Mouse (Mus musculus): ENCODE results near the gene Iqce. TPM values are rescaled to one million over a fixed set of nuclear protein-coding genes. Genes with fewer than 3 reads are reported as not detected.

Gene Iqce
- polyA plus RNA-seq, 1 experiment from 2014 or later = 13.4 TPM

DNA sequence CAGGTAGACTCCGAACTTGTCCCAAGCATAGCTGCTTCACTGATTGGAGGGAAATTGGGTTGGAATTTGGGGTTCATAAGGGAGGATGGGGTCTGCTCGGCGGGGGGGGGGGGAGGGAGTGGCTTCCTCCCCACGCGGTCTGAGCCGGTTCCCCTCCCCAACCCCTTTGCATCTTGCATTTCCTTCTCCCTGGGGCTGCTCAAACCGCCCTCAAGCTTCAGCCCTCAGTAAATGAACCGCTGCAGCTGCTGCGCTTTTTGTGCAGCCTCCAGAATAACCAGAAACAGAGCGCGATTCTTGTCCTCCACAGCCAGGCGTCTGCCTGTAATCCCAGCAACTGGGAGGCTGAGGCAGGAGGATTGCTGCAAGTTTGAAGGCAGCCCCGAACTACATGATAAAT is 34.0 kb upstream of the Iqce start:
- Histone ChIP-seq H3K27me3 (replicated peaks; ENCODE audit: control insufficient read depth, insufficient read depth, low read length) (peaks cover 16% of the 10 kb centered on the region; the same call in 1 of the 2 replicates), H3K4me1 (ENCODE audit: control insufficient read depth, insufficient read depth, low read length) (peaks cover 4% of the 10 kb centered on the region; the same call in 1 of the 2 replicates), H3K9me3 (replicated peaks; ENCODE audit: control insufficient read depth, low read length) (no peaks in the 10 kb centered on the region), H3K4me2 (ENCODE audit: low read length) (peak overlapping the region; percentile 45; the same call in 1 of the 2 replicates), H3K9ac (ENCODE audit: low read length) (no peak overlapping the region), H3K36me3 (ENCODE audit: control insufficient read depth, insufficient read depth, low read length) (no peaks in the 10 kb centered on the region), H3K4me3 (ENCODE audit: low read depth, low read length) (no peak overlapping the region), H3K27ac (ENCODE audit: low read depth, low read length) (no peak overlapping the region)
- DNase-seq (ENCODE audit: low spot score) = no peak
- WGBS = 28% methylated on average over 12 of the region's 13 CpGs
- ATAC-seq = no peak

DNA sequence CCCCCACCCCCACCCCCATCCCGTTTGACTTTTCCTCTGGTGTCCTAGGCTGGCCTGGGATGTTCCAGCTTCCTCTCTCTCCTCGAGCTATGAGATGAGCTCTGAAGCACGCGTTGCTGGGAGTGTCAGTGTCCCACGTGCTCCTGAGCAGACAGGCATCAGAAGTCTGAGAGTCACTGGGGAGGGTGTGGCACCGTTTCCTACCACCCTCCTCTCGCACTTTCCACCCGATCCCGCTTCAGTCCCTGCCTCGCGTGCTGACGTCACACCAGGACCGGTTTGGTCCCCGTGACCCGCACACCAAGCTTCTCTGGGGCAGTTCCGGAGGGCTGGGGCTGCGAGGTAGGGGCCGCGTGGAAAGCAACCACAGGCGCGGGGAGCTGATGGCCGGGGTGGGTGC is 33.1 kb upstream of the Iqce start:
- Histone ChIP-seq H3K27ac (ENCODE audit: low read depth, low read length) (no peak overlapping the region), H3K9me3 (replicated peaks; ENCODE audit: control insufficient read depth, low read length) (no peaks in the 10 kb centered on the region), H3K9ac (ENCODE audit: low read length) (no peak overlapping the region; the same call in 1 of the 2 replicates), H3K4me3 (ENCODE audit: low read depth, low read length) (peak overlapping the region; percentile 17), H3K4me1 (ENCODE audit: control insufficient read depth, insufficient read depth, low read length) (peaks cover 4% of the 10 kb centered on the region; the same call in 1 of the 2 replicates), H3K27me3 (replicated peaks; ENCODE audit: control insufficient read depth, insufficient read depth, low read length) (peaks cover 16% of the 10 kb centered on the region; the same call in 1 of the 2 replicates), H3K4me2 (ENCODE audit: low read length) (peak overlapping the region; percentile 45), H3K36me3 (ENCODE audit: control insufficient read depth, insufficient read depth, low read length) (no peaks in the 10 kb centered on the region)
- WGBS = 4% methylated on average over 22 of the region's 22 CpGs
- DNase-seq (ENCODE audit: low spot score) (peak; percentile 30), ATAC-seq (no peak)

DNA sequence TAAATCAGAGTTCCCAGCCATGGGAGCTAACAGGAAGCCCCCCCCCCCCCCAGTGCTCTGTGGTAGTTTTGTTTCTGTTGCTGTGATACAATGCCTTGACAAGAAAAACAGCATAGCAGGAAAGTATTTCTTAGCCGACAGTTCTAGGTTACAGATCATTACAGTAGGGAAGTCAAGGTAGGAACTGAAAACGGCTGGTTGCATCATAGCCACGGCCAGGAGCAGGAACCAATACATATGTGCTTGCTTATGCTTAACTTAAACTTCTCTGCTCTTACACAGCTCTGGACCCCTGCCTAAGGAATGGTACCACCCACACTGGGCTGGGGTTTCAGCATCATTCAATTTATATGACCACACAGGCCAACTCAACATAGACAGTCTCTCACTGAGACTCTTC is 31.2 kb upstream of the Iqce start:
- WGBS = 80% methylated on average over 3 of the region's 3 CpGs
- ATAC-seq (no peak), DNase-seq (ENCODE audit: low spot score) (no peak)
- no peak overlapping the region for H3K4me2 ChIP-seq (ENCODE audit: low read length)
- H3K36me3 ChIP-seq (ENCODE audit: control insufficient read depth, insufficient read depth, low read length) = no peaks in the 10 kb centered on the region
- no peak overlapping the region for H3K9ac ChIP-seq (ENCODE audit: low read length)
- H3K4me1 ChIP-seq (ENCODE audit: control insufficient read depth, insufficient read depth, low read length) = peaks cover 4% of the 10 kb centered on the region; the same call in 1 of the 2 replicates
- no peaks in the 10 kb centered on the region for H3K9me3 ChIP-seq (replicated peaks; ENCODE audit: control insufficient read depth, low read length)
- H3K27me3 ChIP-seq (replicated peaks; ENCODE audit: control insufficient read depth, insufficient read depth, low read length) = peaks cover 16% of the 10 kb centered on the region; the same call in 1 of the 2 replicates
- H3K4me3 ChIP-seq (ENCODE audit: low read depth, low read length) = no peak overlapping the region
- no peak overlapping the region for H3K27ac ChIP-seq (ENCODE audit: low read depth, low read length)

DNA sequence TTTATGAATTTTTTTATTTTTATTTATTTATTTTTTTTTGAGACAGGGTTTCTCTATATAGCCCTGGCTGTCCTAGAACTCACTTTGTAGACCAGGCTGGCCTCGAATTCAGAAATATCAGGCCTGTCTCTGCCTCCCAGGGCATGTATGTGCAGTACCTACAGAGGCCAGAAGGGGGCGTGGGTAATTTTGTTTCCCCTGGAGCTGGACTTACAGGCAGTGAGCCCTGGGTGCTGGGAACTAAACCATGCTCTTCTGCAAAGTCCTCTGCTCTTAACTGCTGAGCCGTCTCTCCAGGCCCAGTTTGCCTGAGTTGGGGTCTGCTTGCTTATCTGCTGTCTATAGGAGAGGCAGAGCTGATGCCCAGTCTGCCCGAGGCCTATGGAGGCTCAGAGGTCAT is 30.0 kb upstream of the Iqce start:
- DNase-seq (ENCODE audit: low spot score) = no peak
- Histone ChIP-seq H3K4me2 (ENCODE audit: low read length) (no peak overlapping the region), H3K36me3 (ENCODE audit: control insufficient read depth, insufficient read depth, low read length) (no peaks in the 10 kb centered on the region), H3K9me3 (replicated peaks; ENCODE audit: control insufficient read depth, low read length) (no peaks in the 10 kb centered on the region), H3K9ac (ENCODE audit: low read length) (no peak overlapping the region), H3K4me1 (ENCODE audit: control insufficient read depth, insufficient read depth, low read length) (peaks cover 4% of the 10 kb centered on the region; the same call in 1 of the 2 replicates), H3K4me3 (ENCODE audit: low read depth, low read length) (no peak overlapping the region), H3K27me3 (replicated peaks; ENCODE audit: control insufficient read depth, insufficient read depth, low read length) (peaks cover 16% of the 10 kb centered on the region; the same call in 1 of the 2 replicates), H3K27ac (ENCODE audit: low read depth, low read length) (no peak overlapping the region)
- no peak for ATAC-seq
- 63% methylated on average over 4 of the region's 4 CpGs for WGBS

DNA sequence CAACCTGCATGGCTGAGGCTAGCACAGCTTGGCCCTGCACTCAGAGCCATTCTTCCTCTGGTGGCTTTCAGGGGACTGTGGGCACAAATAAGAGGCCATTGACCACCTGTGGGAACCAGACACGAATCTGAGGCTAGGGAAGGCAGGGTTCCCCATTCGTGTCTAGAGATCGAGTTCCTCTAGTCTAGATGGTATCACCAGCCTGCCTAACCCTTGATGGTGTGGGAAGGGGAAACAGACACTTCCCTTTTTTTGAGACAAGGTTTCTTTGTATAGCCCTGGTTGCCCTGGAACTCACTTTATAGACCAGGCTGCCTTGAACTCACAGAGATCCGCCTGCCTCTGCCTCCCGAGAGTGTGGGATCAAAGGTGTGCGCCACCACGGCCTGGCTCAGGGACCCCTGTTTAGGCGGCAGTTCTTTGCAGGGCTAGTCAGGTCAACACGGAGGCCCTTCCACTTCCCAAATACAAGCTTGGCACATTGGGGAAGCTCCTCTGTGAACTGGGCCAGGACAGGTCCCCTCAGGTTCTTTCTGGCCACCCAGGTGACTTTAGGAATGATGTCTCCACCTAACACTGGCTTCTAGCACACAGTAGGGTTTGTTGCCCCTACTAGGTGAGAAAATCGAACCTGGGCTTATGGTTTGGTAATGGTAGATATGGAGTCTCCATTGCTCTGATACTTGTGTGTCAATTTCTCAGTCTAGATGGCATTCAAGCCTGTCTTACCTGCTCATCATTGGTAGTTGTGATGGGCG is 29.0 kb upstream of the Iqce start:
- no peak overlapping the region for H3K9ac ChIP-seq (ENCODE audit: low read length)
- no peaks in the 10 kb centered on the region for H3K36me3 ChIP-seq (ENCODE audit: control insufficient read depth, insufficient read depth, low read length)
- H3K4me2 ChIP-seq (ENCODE audit: low read length) = no peak overlapping the region
- peaks cover 12% of the 10 kb centered on the region; the same call in 1 of the 2 replicates for H3K27me3 ChIP-seq (replicated peaks; ENCODE audit: control insufficient read depth, insufficient read depth, low read length)
- no peak for ATAC-seq
- 91% methylated on average over 11 of the region's 11 CpGs for WGBS
- DNase-seq (ENCODE audit: low spot score) = no peak
- H3K4me3 ChIP-seq (ENCODE audit: low read depth, low read length) = no peak overlapping the region
- no peaks in the 10 kb centered on the region for H3K9me3 ChIP-seq (replicated peaks; ENCODE audit: control insufficient read depth, low read length)
- H3K4me1 ChIP-seq (ENCODE audit: control insufficient read depth, insufficient read depth, low read length) = peaks cover 7% of the 10 kb centered on the region; the same call in 1 of the 2 replicates
- H3K27ac ChIP-seq (ENCODE audit: low read depth, low read length) = no peak overlapping the region

DNA sequence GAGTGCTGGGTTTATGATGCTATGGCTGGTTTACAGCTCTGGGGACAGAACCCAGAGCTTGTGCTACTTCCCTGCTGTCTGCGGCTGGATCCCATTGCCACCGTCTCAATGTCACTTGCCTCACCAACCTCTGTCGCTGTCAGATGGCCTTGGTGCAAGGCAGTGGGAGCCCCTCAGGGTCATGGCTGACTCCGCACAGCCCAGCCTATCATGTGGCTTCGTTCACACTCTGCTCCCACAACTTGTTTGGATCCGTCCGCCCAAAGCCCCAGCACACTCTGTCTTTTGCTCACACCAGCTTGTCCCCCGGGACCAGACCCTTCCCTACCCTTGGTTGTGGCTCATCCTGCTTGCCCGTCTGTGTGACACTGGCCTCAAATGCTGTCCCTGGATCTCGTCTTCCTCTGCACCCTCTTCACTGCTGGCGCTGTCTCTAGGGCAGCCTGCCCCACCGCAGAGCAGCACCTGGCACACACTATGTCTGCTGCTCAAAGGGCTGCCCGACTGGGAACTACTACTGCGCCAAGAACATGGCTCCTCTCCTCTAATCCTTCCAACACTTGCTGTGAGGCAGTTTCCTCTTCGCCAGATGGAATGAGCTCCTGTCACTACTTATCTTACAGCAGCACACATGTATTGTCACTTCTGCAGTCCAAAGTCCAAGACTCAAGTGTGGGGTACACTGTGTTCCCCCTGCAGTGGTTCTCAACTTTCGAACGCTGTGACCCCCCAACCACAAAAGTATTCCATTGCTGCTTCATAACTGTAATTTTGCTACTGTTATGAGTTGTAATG is 25.0 kb upstream of the Iqce start:
- no peak overlapping the region for H3K4me2 ChIP-seq (ENCODE audit: low read length)
- WGBS = 86% methylated on average over 17 of the region's 17 CpGs
- H3K9ac ChIP-seq (ENCODE audit: low read length) = no peak overlapping the region
- H3K4me1 ChIP-seq (ENCODE audit: control insufficient read depth, insufficient read depth, low read length) = peaks cover 23% of the 10 kb centered on the region
- DNase-seq (ENCODE audit: low spot score) = no peak
- no peaks in the 10 kb centered on the region for H3K9me3 ChIP-seq (replicated peaks; ENCODE audit: control insufficient read depth, low read length)
- H3K27me3 ChIP-seq (replicated peaks; ENCODE audit: control insufficient read depth, insufficient read depth, low read length) = no peaks in the 10 kb centered on the region
- no peaks in the 10 kb centered on the region for H3K36me3 ChIP-seq (ENCODE audit: control insufficient read depth, insufficient read depth, low read length)
- no peak overlapping the region for H3K4me3 ChIP-seq (ENCODE audit: low read depth, low read length)
- no peak overlapping the region for H3K27ac ChIP-seq (ENCODE audit: low read depth, low read length)
- ATAC-seq = no peak

DNA sequence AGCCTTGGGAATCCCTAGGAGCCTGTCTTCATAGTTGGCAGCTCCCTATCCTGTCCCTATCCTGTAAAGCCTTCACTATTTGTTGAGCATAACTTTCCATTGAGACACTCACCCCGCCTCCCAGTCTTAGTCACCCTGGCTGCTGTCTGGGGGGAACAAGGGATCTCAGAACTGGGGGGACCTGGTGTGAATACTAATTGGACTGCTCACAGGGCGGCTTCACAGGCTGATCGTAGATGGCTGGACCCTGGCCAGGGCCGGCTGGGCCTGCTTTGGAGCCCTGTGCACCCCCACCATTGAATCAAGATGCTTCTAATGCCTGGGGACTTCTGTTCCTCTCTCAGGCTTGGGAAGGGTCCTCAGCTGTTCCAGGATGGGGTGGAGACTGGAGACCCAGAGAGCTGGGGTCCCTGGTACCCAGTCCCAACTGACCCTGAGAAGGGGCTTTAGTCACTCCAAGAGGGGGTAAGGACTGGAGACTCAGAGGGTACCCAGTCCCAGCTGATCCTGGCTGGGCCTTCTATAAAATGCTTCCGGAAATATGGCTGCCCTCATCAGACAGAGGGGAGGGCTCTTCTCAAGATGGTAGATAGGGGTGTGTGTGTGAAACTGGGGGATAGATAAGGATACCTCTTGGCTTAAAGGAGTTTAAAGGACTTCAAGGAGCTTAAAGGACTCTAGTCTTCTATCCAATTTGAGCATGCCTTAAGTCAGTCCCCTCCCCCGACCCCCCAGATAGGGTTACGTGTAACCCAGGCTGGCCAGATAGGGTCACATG is 24.1 kb upstream of the Iqce start:
- H3K27me3 ChIP-seq (replicated peaks; ENCODE audit: control insufficient read depth, insufficient read depth, low read length) = no peaks in the 10 kb centered on the region
- H3K9me3 ChIP-seq (replicated peaks; ENCODE audit: control insufficient read depth, low read length) = no peaks in the 10 kb centered on the region
- H3K4me1 ChIP-seq (ENCODE audit: control insufficient read depth, insufficient read depth, low read length) = peaks cover 23% of the 10 kb centered on the region
- 44% methylated on average over 7 of the region's 7 CpGs for WGBS
- peak overlapping the region; percentile 65 for H3K27ac ChIP-seq (ENCODE audit: low read depth, low read length)
- no peak overlapping the region for H3K9ac ChIP-seq (ENCODE audit: low read length)
- ATAC-seq (peak; percentile 81), DNase-seq (ENCODE audit: low spot score) (peak; percentile 90)
- H3K36me3 ChIP-seq (ENCODE audit: control insufficient read depth, insufficient read depth, low read length) = no peaks in the 10 kb centered on the region
- H3K4me2 ChIP-seq (ENCODE audit: low read length) = no peak overlapping the region
- H3K4me3 ChIP-seq (ENCODE audit: low read depth, low read length) = no peak overlapping the region

DNA sequence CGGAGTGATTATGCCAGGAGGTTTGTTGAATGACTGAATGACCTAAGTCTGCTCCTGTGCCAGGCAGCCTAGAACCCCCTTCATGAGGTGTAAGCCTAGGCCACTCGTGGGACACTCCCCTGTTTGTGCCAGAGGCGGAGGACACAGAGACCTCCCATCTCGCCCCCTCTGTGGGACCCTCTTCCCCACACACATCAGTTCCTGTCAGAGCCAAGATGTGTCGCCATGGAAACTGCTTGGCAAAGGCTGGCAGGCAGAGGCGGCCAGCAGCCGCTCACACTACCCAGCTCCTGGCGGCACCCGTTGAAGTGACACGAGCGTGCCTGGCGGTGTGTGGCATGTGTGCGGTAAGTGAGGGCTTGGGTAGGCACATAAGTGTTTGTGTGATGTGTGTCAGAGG is 21.6 kb upstream of the Iqce start, which contains the start of gene Amz1:
Gene Amz1 (plus strand): TSS at position 306 of the 400 bp plus-strand sequence.
- Histone ChIP-seq H3K4me1 (ENCODE audit: control insufficient read depth, insufficient read depth, low read length) (peaks cover 23% of the 10 kb centered on the region), H3K4me3 (ENCODE audit: low read depth, low read length) (no peak within 1 kb of the TSS), H3K9me3 (replicated peaks; ENCODE audit: control insufficient read depth, low read length) (no peaks in the 10 kb centered on the region), H3K9ac (ENCODE audit: low read length) (no peak within 1 kb of the TSS), H3K36me3 (ENCODE audit: control insufficient read depth, insufficient read depth, low read length) (peaks cover 12% of the 10 kb centered on the region), H3K27ac (ENCODE audit: low read depth, low read length) (no peak within 1 kb of the TSS; the same call in 1 of the 2 replicates), H3K4me2 (ENCODE audit: low read length) (peak within 1 kb of the TSS; percentile 29; the same call in 1 of the 2 replicates), H3K27me3 (replicated peaks; ENCODE audit: control insufficient read depth, insufficient read depth, low read length) (no peaks in the 10 kb centered on the region)
- 40% methylated on average over 13 of the region's 13 CpGs for WGBS
- DNase-seq (ENCODE audit: low spot score) (peak; percentile 93), ATAC-seq (peak; percentile 84)
